Mouse (Mus musculus): ENCODE data around the gene Agrp.
A peak's percentile ranks its signal among the peaks of the same experiment; 100 is the strongest.

The Agrp gene

GRCm38 (mm10) chr8:105636963-105637510, at the start of gene Agrp:
Gene Agrp (minus strand): TSS chr8:105637393.
- DNase-seq (ENCODE audit: low spot score in 2 of 2): no peak

- DNase-seq (ENCODE audit: low spot score in 2 of 2): no peak
These were observed 49.4 kb upstream of the Agrp start for GRCm38 (mm10) chr8:105686551-105686950.

- peak in 1 of 2 experiments; percentile 54 for DNase-seq (ENCODE audit: low spot score in 2 of 2)
These were observed 48.7 kb upstream of the Agrp start, which contains the start of gene Carmil2 for GRCm38 (mm10) chr8:105685796-105686308. Gene Carmil2 (plus strand): TSS chr8:105686274.

GRCm38 (mm10) chr8:105685325-105685724, 48.1 kb upstream of the Agrp start:
- DNase-seq (ENCODE audit: low spot score in 2 of 2): no peak

GRCm38 (mm10) chr8:105677891-105678290, 40.7 kb upstream of the Agrp start:
- DNase-seq (ENCODE audit: low spot score in 2 of 2): no peak

- DNase-seq (ENCODE audit: low spot score in 2 of 2): no peak
These were observed 24.0 kb upstream of the Agrp start for GRCm38 (mm10) chr8:105661167-105661566.

- no peak for DNase-seq (ENCODE audit: low spot score in 2 of 2)
These were observed 20.4 kb upstream of the Agrp start for GRCm38 (mm10) chr8:105657641-105658040.

- DNase-seq (ENCODE audit: low spot score in 2 of 2): no peak
These were observed 11.7 kb upstream of the Agrp start for GRCm38 (mm10) chr8:105648929-105649328.

- DNase-seq (ENCODE audit: low spot score in 2 of 2): no peak
These were observed 8.0 kb upstream of the Agrp start for GRCm38 (mm10) chr8:105645205-105645604.

- DNase-seq (ENCODE audit: low spot score in 2 of 2): peak in 1 of 2 experiments; percentile 27
These were observed 3.3 kb upstream of the Agrp start for GRCm38 (mm10) chr8:105640511-105640910.

GRCm38 (mm10) chr8:105639835-105640234, 2.6 kb upstream of the Agrp start:
- no peak for DNase-seq (ENCODE audit: low spot score in 2 of 2)

GRCm38 (mm10) chr8:105638510-105638909, 1.3 kb upstream of the Agrp start:
- no peak for DNase-seq (ENCODE audit: low spot score in 2 of 2)

GRCm38 (mm10) chr8:105637601-105638041, 428 bp upstream of the Agrp start:
- DNase-seq (ENCODE audit: low spot score in 2 of 2): no peak

- DNase-seq (ENCODE audit: low spot score in 2 of 2): peak; percentile 87 to 92
These were observed 903 bp downstream of the Agrp start, which contains the start of gene Ctcf for GRCm38 (mm10) chr8:105636018-105636962. Gene Ctcf (plus strand): TSS chr8:105636568.

- DNase-seq (ENCODE audit: low spot score in 2 of 2): peak in 1 of 2 experiments; percentile 23
These were observed 1.7 kb downstream of the Agrp start for GRCm38 (mm10) chr8:105635481-105635880.

- no peak for DNase-seq (ENCODE audit: low spot score in 2 of 2)
These were observed 2.3 kb downstream of the Agrp start for GRCm38 (mm10) chr8:105634771-105635458.

GRCm38 (mm10) chr8:105629337-105629736, 7.9 kb downstream of the Agrp start:
- DNase-seq (ENCODE audit: low spot score in 2 of 2): no peak

GRCm38 (mm10) chr8:105626086-105626485, 11.1 kb downstream of the Agrp start:
- no peak for DNase-seq (ENCODE audit: low spot score in 2 of 2)

GRCm38 (mm10) chr8:105624831-105625230, 12.4 kb downstream of the Agrp start:
- no peak for DNase-seq (ENCODE audit: low spot score in 2 of 2)

GRCm38 (mm10) chr8:105624401-105624800, 12.8 kb downstream of the Agrp start:
- DNase-seq (ENCODE audit: low spot score in 2 of 2): no peak

- DNase-seq (ENCODE audit: low spot score in 2 of 2): no peak
These were observed 13.4 kb downstream of the Agrp start for GRCm38 (mm10) chr8:105623679-105624245.

GRCm38 (mm10) chr8:105623118-105623517, 14.1 kb downstream of the Agrp start:
- DNase-seq (ENCODE audit: low spot score in 2 of 2): peak in 1 of 2 experiments; percentile 61

Data from heart, adult 9 months (tissue).